ENCODE assay signal across 8 mouse cellular contexts in the genomic region with DNA sequence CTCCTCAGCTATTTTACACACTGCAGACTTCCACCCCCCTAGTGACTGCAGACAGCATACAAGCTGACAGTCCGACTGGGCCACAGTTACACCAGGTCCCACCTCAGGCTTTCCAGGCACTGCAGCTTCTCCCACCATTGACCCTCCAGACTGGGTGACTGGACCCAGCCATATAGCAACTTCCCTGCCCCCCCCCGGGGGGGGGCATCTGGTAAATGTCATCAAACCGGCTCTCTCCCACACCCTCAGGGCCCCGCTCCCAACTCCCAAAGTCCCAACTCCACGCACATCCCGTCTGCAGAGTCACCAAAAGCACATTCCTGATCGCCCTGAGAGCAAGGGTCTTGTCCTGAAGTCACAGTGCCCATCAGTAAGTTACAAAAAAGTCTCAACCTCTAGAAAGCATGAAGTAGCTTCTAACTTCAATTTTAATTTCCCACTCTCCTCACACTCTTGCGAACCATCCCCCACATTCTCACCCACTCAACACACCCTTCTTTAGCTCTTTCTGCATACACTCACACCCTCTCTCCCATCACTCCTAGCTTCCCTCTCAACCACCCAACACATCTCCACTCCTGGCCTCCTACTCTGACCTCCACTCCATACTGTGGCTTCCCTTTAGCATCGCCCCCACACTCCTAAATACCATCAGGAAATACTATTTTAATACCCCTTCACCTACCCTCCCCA. TPM values are rescaled to one million over a fixed set of nuclear protein-coding genes. Genes with fewer than 3 reads are reported as not detected.
DNase-seq lines count a peak whose midpoint lies in the region; ATAC-seq and TF ChIP-seq lines count a peak whose summit lies in the region.

No protein-coding gene starts in this region.

- no peak for ATAC-seq in embryonic facial prominence, embryonic 12.5 days (ENCODE audit: insufficient number of reproducible peaks, insufficient read depth, low FRiP score, low TSS enrichment)
- ATAC-seq in intestine, postnatal 0 days = no peak

- peak overlapping the region; percentile 98 for H3K4me3 ChIP-seq in layer of hippocampus, adult 2 months
- H3K4me3 ChIP-seq in embryonic facial prominence, embryonic 12.5 days = peak overlapping the region; percentile 92
- H3K4me3 ChIP-seq in intestine, postnatal 0 days (ENCODE audit: low read depth, low read length) = peak overlapping the region; percentile 100
- H3K4me3 ChIP-seq in myocyte = peak overlapping the region; percentile 56

- peak; percentile 20 for TF ChIP-seq POLR2A in myocyte (IDR thresholded peaks at IDR 0.05; ENCODE audit: insufficient read length, low read depth)

- peak overlapping the region; percentile 92 for H3ac ChIP-seq in myocyte (ENCODE audit: control insufficient read depth, insufficient read length)

- H3K27ac ChIP-seq in layer of hippocampus, adult 2 months = peak overlapping the region; percentile 90
- peak overlapping the region; percentile 87; the same call in 1 of the 2 replicates for H3K27ac ChIP-seq in embryonic facial prominence, embryonic 12.5 days
- H3K27ac ChIP-seq in intestine, postnatal 0 days (ENCODE audit: low read depth, low read length) = peak overlapping the region; percentile 93

- DNase-seq in layer of hippocampus, adult 2 months (ENCODE audit: low spot score in 2 of 2) = no peak
- no peak for DNase-seq in layer of hippocampus, postnatal 36 days
- no peak for DNase-seq in right cerebral cortex, postnatal 14 days
- DNase-seq in layer of hippocampus, postnatal 25 days (ENCODE audit: extremely low spot score in 1 of 2, low spot score in 1 of 2) = no peak
- no peak for DNase-seq in MN1 (ENCODE audit: low spot score)

- peaks cover 65% of the 10 kb centered on the region for H3K79me2 ChIP-seq in myocyte (ENCODE audit: control insufficient read depth, insufficient read depth)

- peaks cover 32% of the 10 kb centered on the region for H3K4me1 ChIP-seq in embryonic facial prominence, embryonic 12.5 days
- peaks cover 16% of the 10 kb centered on the region; the same call in 1 of the 2 replicates for H3K4me1 ChIP-seq in intestine, postnatal 0 days (replicated peaks; ENCODE audit: control insufficient read depth, insufficient read depth, low read length)

- TF ChIP-seq CTCF in layer of hippocampus, adult 2 months (conservative IDR thresholded peaks at IDR 0.05) = no peak
- no peak for TF ChIP-seq CTCF in intestine, postnatal 0 days (IDR thresholded peaks at IDR 0.05; ENCODE audit: low read depth)

- H3K27me3 ChIP-seq in embryonic facial prominence, embryonic 12.5 days = no peaks in the 10 kb centered on the region
- H3K27me3 ChIP-seq in intestine, postnatal 0 days (replicated peaks; ENCODE audit: control insufficient read depth, insufficient read depth, low read length) = no peaks in the 10 kb centered on the region
- no peaks in the 10 kb centered on the region for H3K27me3 ChIP-seq in myocyte (ENCODE audit: control insufficient read depth, insufficient read depth, insufficient read length)

- H3K36me3 ChIP-seq in embryonic facial prominence, embryonic 12.5 days = no peaks in the 10 kb centered on the region
- no peaks in the 10 kb centered on the region; the same call in 1 of the 2 replicates for H3K36me3 ChIP-seq in intestine, postnatal 0 days (ENCODE audit: control insufficient read depth, insufficient read depth)
- no peaks in the 10 kb centered on the region for H3K36me3 ChIP-seq in myocyte (ENCODE audit: control insufficient read depth, insufficient read depth)

- H3K4me2 ChIP-seq in embryonic facial prominence, embryonic 12.5 days (replicated peaks) = peak overlapping the region; percentile 91
- peak overlapping the region; percentile 70 for H3K4me2 ChIP-seq in intestine, postnatal 0 days (replicated peaks; ENCODE audit: low read depth)
- H3K4me2 ChIP-seq in myocyte (ENCODE audit: low read depth) = peak overlapping the region; percentile 83

- H3K9me3 ChIP-seq in embryonic facial prominence, embryonic 12.5 days = no peaks in the 10 kb centered on the region
- no peaks in the 10 kb centered on the region for H3K9me3 ChIP-seq in intestine, postnatal 0 days (ENCODE audit: control insufficient read depth)

- peak overlapping the region; percentile 93 for H3K9ac ChIP-seq in embryonic facial prominence, embryonic 12.5 days
- H3K9ac ChIP-seq in intestine, postnatal 0 days (ENCODE audit: low read depth, low read length) = peak overlapping the region; percentile 99

- WGBS in embryonic facial prominence, embryonic 12.5 days = 21% methylated on average over 9 of the region's 9 CpGs
- WGBS in intestine, postnatal 0 days = 3% methylated on average over 9 of the region's 9 CpGs

TF ChIP-seq in myocyte, 11 proteins besides CTCF, POLR2A, EP300 and RAD21:
- TF ChIP-seq USF1 (IDR thresholded peaks at IDR 0.05; ENCODE audit: low read depth) (no peak), TCF3 (IDR thresholded peaks at IDR 0.05; ENCODE audit: insufficient read length, low read depth) (no peak), TCF12 (IDR thresholded peaks at IDR 0.05; ENCODE audit: insufficient read depth, poor library complexity, severe bottlenecking) (no peak), CEBPB (IDR thresholded peaks at IDR 0.05; ENCODE audit: insufficient read depth, poor library complexity, severe bottlenecking) (no peak), MAX (IDR thresholded peaks at IDR 0.05; ENCODE audit: low read depth) (no peak), SRF (IDR thresholded peaks at IDR 0.05; ENCODE audit: control insufficient read depth, insufficient read length, low read depth) (no peak), POLR2AphosphoS2 (IDR thresholded peaks at IDR 0.05; ENCODE audit: insufficient read length, low read depth) (no peak), MYOD1 (IDR thresholded peaks at IDR 0.05; ENCODE audit: control insufficient read depth in 1 of 3, insufficient read length in 2 of 3, low read depth in 2 of 3) (no peak), REST (IDR thresholded peaks at IDR 0.05; ENCODE audit: insufficient read depth, insufficient read length) (no peak), MYOG (IDR thresholded peaks at IDR 0.05; ENCODE audit: control insufficient read depth in 1 of 3, insufficient read depth in 1 of 3, insufficient read length in 2 of 3, low read depth in 2 of 3) (no peak), E2F4 (IDR thresholded peaks at IDR 0.05; ENCODE audit: insufficient read depth) (no peak)
TF ChIP-seq in myocyte: peak in this region for 0.

RNA-seq across cellular contexts. Expression of a gene that starts 1.6 kb away (rescaled TPM):
- total RNA-seq in layer of hippocampus, adult 2 months (2021) = 100 to 1,000 TPM; 131 to 134 TPM
- total RNA-seq in layer of hippocampus, postnatal 36 days (2021) = 100 to 1,000 TPM; 121 to 130 TPM
- 233 and 253 TPM in 2 replicates for polyA plus RNA-seq in embryonic facial prominence, embryonic 12.5 days (2016; fragmentation: Nextera tagmentation; extraction: Ambion mirVana)
- polyA plus RNA-seq in intestine, postnatal 0 days (2015; fragmentation: Nextera tagmentation; extraction: Ambion mirVana) = 293 and 319 TPM in 2 replicates
- polyA plus RNA-seq in myocyte (2012; fragmentation: generic; extraction: Trizol) = 270 TPM
- 100 to 1,000 TPM; 124 to 129 TPM for total RNA-seq in layer of hippocampus, postnatal 25 days (2021)

RNA-seq across cellular contexts. Expression of a gene that starts 21.2 kb away (rescaled TPM):
- total RNA-seq in layer of hippocampus, adult 2 months (2021) = 100 to 1,000 TPM; 198 to 202 TPM
- total RNA-seq in layer of hippocampus, postnatal 36 days (2021) = 100 to 1,000 TPM; 190 to 196 TPM
- polyA plus RNA-seq in embryonic facial prominence, embryonic 12.5 days (2016; fragmentation: Nextera tagmentation; extraction: Ambion mirVana) = 392 and 419 TPM in 2 replicates
- 282 and 286 TPM in 2 replicates for polyA plus RNA-seq in intestine, postnatal 0 days (2015; fragmentation: Nextera tagmentation; extraction: Ambion mirVana)
- polyA plus RNA-seq in myocyte (2012; fragmentation: generic; extraction: Trizol) = 335 TPM
- 100 to 1,000 TPM; 179 to 185 TPM for total RNA-seq in layer of hippocampus, postnatal 25 days (2021)

RNA-seq across cellular contexts. Expression of a gene that starts 21.4 kb away (rescaled TPM):
- 1 to 10 TPM in 1 of 2 experiments, under 1 TPM in 1; 0.90 to 1.8 TPM for total RNA-seq in layer of hippocampus, adult 2 months (2021)
- 1 to 10 TPM; 1.7 to 1.9 TPM for total RNA-seq in layer of hippocampus, postnatal 36 days (2021)
- polyA plus RNA-seq in embryonic facial prominence, embryonic 12.5 days (2016; fragmentation: Nextera tagmentation; extraction: Ambion mirVana) = 6.7 and 9.3 TPM in 2 replicates
- polyA plus RNA-seq in intestine, postnatal 0 days (2015; fragmentation: Nextera tagmentation; extraction: Ambion mirVana) = 1.5 and 1.6 TPM in 2 replicates
- 0.18 TPM for polyA plus RNA-seq in myocyte (2012; fragmentation: generic; extraction: Trizol)
- 1 to 10 TPM; 2.1 to 2.4 TPM for total RNA-seq in layer of hippocampus, postnatal 25 days (2021)
